In the genomic region with DNA sequence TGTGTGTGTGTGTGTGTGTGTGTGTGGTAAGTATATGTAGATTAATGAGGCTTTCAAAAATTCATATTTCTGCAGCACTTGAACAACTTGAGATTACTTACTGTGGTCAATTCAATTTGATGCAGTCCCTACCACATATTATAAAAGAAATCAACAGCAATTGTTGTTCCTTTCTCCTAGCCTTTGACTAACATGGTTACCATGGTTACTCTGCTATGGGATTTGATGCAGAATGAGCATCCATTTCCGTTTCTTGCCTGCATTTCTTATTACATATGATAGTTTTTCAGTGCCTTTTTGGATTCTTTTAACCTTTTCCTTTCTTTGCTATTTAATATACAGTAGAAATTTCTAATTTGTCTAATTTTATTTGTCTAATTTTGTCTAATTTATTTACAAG, we compare ENCODE assay signal across 20 mouse cellular contexts.
DNase-seq lines count a peak whose midpoint lies in the region; ATAC-seq and TF ChIP-seq lines count a peak whose summit lies in the region.
"Had no signal": no experiment of that assay in that cellular context is flagged by ENCODE, and none has a peak within 500 bp of the region (broad histone marks: within the 10 kb centered on the region; RNA-seq: fewer than 3 reads in every experiment).

No protein-coding gene starts in this region.

- no peak overlapping the region for H3K9ac ChIP-seq in forebrain, embryonic 14.5 days (ENCODE audit: low read length)
- H3K9ac ChIP-seq in forebrain, embryonic 11.5 days (ENCODE audit: low read length), result no peak overlapping the region
- H3K9ac ChIP-seq in hindbrain, embryonic 15.5 days, result no peak overlapping the region
- no peak overlapping the region for H3K9ac ChIP-seq in midbrain, embryonic 16.5 days (ENCODE audit: low read depth, low read length)
- no peak overlapping the region for H3K9ac ChIP-seq in midbrain, embryonic 11.5 days (ENCODE audit: low read length)
- no peak overlapping the region for H3K9ac ChIP-seq in forebrain, postnatal 0 days
- H3K9ac ChIP-seq: heart, embryonic 15.5 days; intestine, embryonic 15.5 days had no signal

- no peaks in the 10 kb centered on the region for H3K27me3 ChIP-seq in forebrain, embryonic 14.5 days (replicated peaks; ENCODE audit: control insufficient read depth, insufficient read depth, low read length)
- no peaks in the 10 kb centered on the region for H3K27me3 ChIP-seq in forebrain, embryonic 11.5 days (ENCODE audit: control insufficient read depth, insufficient read depth, low read length)
- H3K27me3 ChIP-seq in hindbrain, embryonic 15.5 days, result no peaks in the 10 kb centered on the region
- peaks cover 2% of the 10 kb centered on the region for H3K27me3 ChIP-seq in hindbrain, embryonic 10.5 days (ENCODE audit: insufficient read depth, poor library complexity, severe bottlenecking)
- H3K27me3 ChIP-seq in midbrain, embryonic 16.5 days (ENCODE audit: control insufficient read depth, insufficient read depth, low read depth, low read length), result no peaks in the 10 kb centered on the region
- H3K27me3 ChIP-seq in midbrain, embryonic 11.5 days (ENCODE audit: control insufficient read depth, insufficient read depth, low read length), result no peaks in the 10 kb centered on the region
- H3K27me3 ChIP-seq in forebrain, postnatal 0 days (ENCODE audit: insufficient read depth, low read length), result no peaks in the 10 kb centered on the region
- H3K27me3 ChIP-seq: heart, embryonic 15.5 days; intestine, embryonic 15.5 days had no signal

- no peaks in the 10 kb centered on the region for H3K9me3 ChIP-seq in forebrain, embryonic 14.5 days (replicated peaks; ENCODE audit: control insufficient read depth, low read length)
- no peaks in the 10 kb centered on the region for H3K9me3 ChIP-seq in forebrain, embryonic 11.5 days (ENCODE audit: control insufficient read depth, low read length)
- no peaks in the 10 kb centered on the region for H3K9me3 ChIP-seq in hindbrain, embryonic 15.5 days
- H3K9me3 ChIP-seq in hindbrain, embryonic 10.5 days, result no peaks in the 10 kb centered on the region
- H3K9me3 ChIP-seq in midbrain, embryonic 16.5 days (replicated peaks; ENCODE audit: control insufficient read depth, low read length, poor library complexity, severe bottlenecking), result no peaks in the 10 kb centered on the region
- no peaks in the 10 kb centered on the region for H3K9me3 ChIP-seq in midbrain, embryonic 11.5 days (ENCODE audit: control insufficient read depth, low read length)
- no peaks in the 10 kb centered on the region for H3K9me3 ChIP-seq in forebrain, postnatal 0 days (ENCODE audit: low read length)
- H3K9me3 ChIP-seq: embryonic facial prominence, embryonic 10.5 days; heart, embryonic 15.5 days; intestine, embryonic 15.5 days had no signal

- no peak overlapping the region for H3K27ac ChIP-seq in forebrain, embryonic 14.5 days (ENCODE audit: low read depth, low read length)
- no peak overlapping the region for H3K27ac ChIP-seq in forebrain, embryonic 11.5 days (ENCODE audit: low read depth, low read length)
- H3K27ac ChIP-seq in hindbrain, embryonic 15.5 days (replicated peaks), result 0 out of 2 replicates have a peak overlapping the region, but pooled peaks have one; percentile 15
- H3K27ac ChIP-seq in hindbrain, embryonic 10.5 days, result no peak overlapping the region
- peak overlapping the region; percentile 60 for H3K27ac ChIP-seq in midbrain, embryonic 16.5 days (ENCODE audit: low read length)
- no peak overlapping the region for H3K27ac ChIP-seq in midbrain, embryonic 11.5 days (ENCODE audit: low read depth, low read length)
- peak overlapping the region; percentile 29; the same call in 1 of the 2 replicates for H3K27ac ChIP-seq in forebrain, postnatal 0 days (ENCODE audit: low read depth, low read length)
- H3K27ac ChIP-seq: embryonic facial prominence, embryonic 10.5 days; heart, adult 2 months; heart, embryonic 15.5 days; intestine, embryonic 15.5 days had no signal

- WGBS in forebrain, embryonic 14.5 days, result 36% methylated on average over 1 of the region's 1 CpGs
- WGBS in forebrain, embryonic 11.5 days, result 56% methylated on average over 1 of the region's 1 CpGs
- 31% methylated on average over 1 of the region's 1 CpGs for whole genome bisulfite sequencing in hindbrain, embryonic 15.5 days
- 64% methylated on average over 1 of the region's 1 CpGs for WGBS in hindbrain, embryonic 10.5 days
- 19% methylated on average over 1 of the region's 1 CpGs for WGBS in midbrain, embryonic 16.5 days
- 41% methylated on average over 1 of the region's 1 CpGs for WGBS in midbrain, embryonic 11.5 days
- WGBS in forebrain, postnatal 0 days, result 44% methylated on average over 1 of the region's 1 CpGs

- no peak overlapping the region for H3K4me3 ChIP-seq in forebrain, embryonic 14.5 days (ENCODE audit: low read depth, low read length)
- no peak overlapping the region for H3K4me3 ChIP-seq in forebrain, embryonic 11.5 days (ENCODE audit: low read depth, low read length)
- H3K4me3 ChIP-seq in hindbrain, embryonic 15.5 days, result no peak overlapping the region
- H3K4me3 ChIP-seq in hindbrain, embryonic 10.5 days, result no peak overlapping the region
- no peak overlapping the region for H3K4me3 ChIP-seq in midbrain, embryonic 16.5 days (ENCODE audit: low read depth, low read length)
- no peak overlapping the region for H3K4me3 ChIP-seq in midbrain, embryonic 11.5 days (ENCODE audit: low read depth, low read length)
- no peak overlapping the region for H3K4me3 ChIP-seq in forebrain, postnatal 0 days (ENCODE audit: low read depth, low read length)
- H3K4me3 ChIP-seq: embryonic facial prominence, embryonic 10.5 days; heart, adult 2 months; heart, embryonic 15.5 days; intestine, embryonic 15.5 days had no signal

- no peak for TF ChIP-seq CTCF in forebrain, postnatal 0 days (IDR thresholded peaks at IDR 0.05; ENCODE audit: low read depth)

- H3K36me3 ChIP-seq in forebrain, embryonic 14.5 days (ENCODE audit: control insufficient read depth, insufficient read depth, low read length), result no peaks in the 10 kb centered on the region
- H3K36me3 ChIP-seq in forebrain, embryonic 11.5 days (ENCODE audit: control insufficient read depth, insufficient read depth, low read length), result no peaks in the 10 kb centered on the region
- H3K36me3 ChIP-seq in hindbrain, embryonic 15.5 days, result no peaks in the 10 kb centered on the region
- H3K36me3 ChIP-seq in hindbrain, embryonic 10.5 days, result no peaks in the 10 kb centered on the region
- no peaks in the 10 kb centered on the region for H3K36me3 ChIP-seq in midbrain, embryonic 16.5 days (ENCODE audit: control insufficient read depth, insufficient read depth, low read length)
- H3K36me3 ChIP-seq in midbrain, embryonic 11.5 days (ENCODE audit: control insufficient read depth, insufficient read depth, low read length), result no peaks in the 10 kb centered on the region
- H3K36me3 ChIP-seq in forebrain, postnatal 0 days (ENCODE audit: insufficient read depth), result no peaks in the 10 kb centered on the region
- H3K36me3 ChIP-seq: embryonic facial prominence, embryonic 10.5 days; heart, embryonic 15.5 days; intestine, embryonic 15.5 days had no signal

- DNase-seq in forebrain, embryonic 14.5 days (ENCODE audit: low spot score), result peak; percentile 51
- DNase-seq in forebrain, embryonic 11.5 days (ENCODE audit: low spot score), result no peak
- DNase-seq in hindbrain, embryonic 10.5 days (ENCODE audit: low spot score), result no peak
- no peak for DNase-seq in midbrain, embryonic 11.5 days (ENCODE audit: low spot score, missing footprints)
- DNase-seq in forebrain, postnatal 0 days, result peak; percentile 22
- no peak for DNase-seq in embryo, embryonic 9.5 days (ENCODE audit: extremely low spot score)
- DNase-seq: adrenal gland, postnatal 10 days; cerebellum, adult 18-20 months; cerebellum, adult 9-11 months; cerebellum, postnatal 36 days; gastrocnemius, postnatal 14 days; heart, adult 2 months; heart, postnatal 14 days; kidney, adult 18-20 months had no signal

- H3K4me1 ChIP-seq in forebrain, embryonic 14.5 days (ENCODE audit: control insufficient read depth, insufficient read depth, low read length), result no peaks in the 10 kb centered on the region
- no peaks in the 10 kb centered on the region for H3K4me1 ChIP-seq in forebrain, embryonic 11.5 days (replicated peaks; ENCODE audit: control insufficient read depth, insufficient read depth, low read length)
- H3K4me1 ChIP-seq in hindbrain, embryonic 15.5 days (replicated peaks), result no peaks in the 10 kb centered on the region
- H3K4me1 ChIP-seq in hindbrain, embryonic 10.5 days (replicated peaks), result no peaks in the 10 kb centered on the region
- H3K4me1 ChIP-seq in midbrain, embryonic 16.5 days (ENCODE audit: control insufficient read depth, insufficient read depth, low read length), result 0 out of 2 replicates have a peak, but pooled peaks cover 4% of the 10 kb centered on the region
- H3K4me1 ChIP-seq in midbrain, embryonic 11.5 days (ENCODE audit: control insufficient read depth, insufficient read depth, low read length), result no peaks in the 10 kb centered on the region
- no peaks in the 10 kb centered on the region for H3K4me1 ChIP-seq in forebrain, postnatal 0 days (ENCODE audit: insufficient read depth)
- H3K4me1 ChIP-seq: embryonic facial prominence, embryonic 10.5 days; heart, embryonic 15.5 days; intestine, embryonic 15.5 days had no signal

- H3K4me2 ChIP-seq in forebrain, embryonic 14.5 days (ENCODE audit: low read length), result no peak overlapping the region
- no peak overlapping the region for H3K4me2 ChIP-seq in forebrain, embryonic 11.5 days (ENCODE audit: low read depth, low read length, severe bottlenecking)
- no peak overlapping the region for H3K4me2 ChIP-seq in hindbrain, embryonic 15.5 days
- H3K4me2 ChIP-seq in midbrain, embryonic 16.5 days (ENCODE audit: low read length), result no peak overlapping the region
- no peak overlapping the region for H3K4me2 ChIP-seq in midbrain, embryonic 11.5 days
- H3K4me2 ChIP-seq in forebrain, postnatal 0 days (ENCODE audit: low read depth), result no peak overlapping the region
- H3K4me2 ChIP-seq: heart, embryonic 11.5 days; heart, embryonic 15.5 days; intestine, embryonic 15.5 days had no signal

- no peak; the same call in 1 of the 2 replicates for ATAC-seq in forebrain, embryonic 14.5 days
- ATAC-seq in forebrain, embryonic 11.5 days (replicated peaks; ENCODE audit: low FRiP score), result no peak
- no peak; the same call in 1 of the 2 replicates for ATAC-seq in hindbrain, embryonic 15.5 days (ENCODE audit: low FRiP score, low read depth)
- ATAC-seq in midbrain, embryonic 16.5 days, result peak; percentile 75
- ATAC-seq in midbrain, embryonic 11.5 days (ENCODE audit: low FRiP score), result no peak
- ATAC-seq in forebrain, postnatal 0 days, result peak; percentile 77; the same call in 1 of the 2 replicates
- ATAC-seq: intestine, embryonic 15.5 days had no signal

Comparison
In these comparisons a context has a peak if more than half of its experiments do, and no peak if none do; other contexts are left out.
1. ATAC-seq: peak in midbrain, embryonic 16.5 days (single experiment) and forebrain, postnatal 0 days (single experiment); none in forebrain, embryonic 14.5 days (single experiment), forebrain, embryonic 11.5 days (single experiment), hindbrain, embryonic 15.5 days (single experiment) and midbrain, embryonic 11.5 days (single experiment).
2. DNase-seq: peak in forebrain, embryonic 14.5 days (single experiment) and forebrain, postnatal 0 days (single experiment); none in forebrain, embryonic 11.5 days (single experiment), hindbrain, embryonic 10.5 days (single experiment), midbrain, embryonic 11.5 days (single experiment) and embryo, embryonic 9.5 days (single experiment).
3. H3K27ac ChIP-seq: peak in hindbrain, embryonic 15.5 days (single experiment), midbrain, embryonic 16.5 days (single experiment) and forebrain, postnatal 0 days (single experiment); none in forebrain, embryonic 14.5 days (single experiment), forebrain, embryonic 11.5 days (single experiment), hindbrain, embryonic 10.5 days (single experiment) and midbrain, embryonic 11.5 days (single experiment).